Mouse (Mus musculus) midbrain, postnatal 0 days (tissue): Measurements from ENCODE around the gene Slc39a5. TPM values are rescaled to one million over a fixed set of nuclear protein-coding genes. Genes with fewer than 3 reads are reported as not detected.
A peak's percentile ranks its signal among the peaks of the same experiment; 100 is the strongest.

Experiments
- ATAC-seq: fragments of 200-750 bp; cut with Nextera tagmentation; 2 replicates; pipeline ENCODE4 v1.8.0; 2017; ENCODE audit warnings: moderate number of reproducible peaks, mild to moderate bottlenecking, moderate TSS enrichment, moderate library complexity; ENCODE audit not compliant: low FRiP score
- DNase-seq: peaks from one replicate; pipeline ENCODE4 v3.0.0-alpha.2; 2015; ENCODE audit warnings: low spot score
- H3K27ac ChIP-seq: fragments of 300-500 bp; sonication (generic); 2 replicates; pipeline ENCODE4 v1.5.1; 2014; ENCODE audit warnings: low read depth, mild to moderate bottlenecking, low read length, mixed read lengths
- H3K27me3 ChIP-seq: fragments of 300-500 bp; sonication (generic); 2 replicates; pipeline ENCODE4 v1.6.1; 2014; ENCODE audit warnings: low read length, control low read depth, mixed read lengths; ENCODE audit not compliant: insufficient read depth
- H3K36me3 ChIP-seq: fragments of 300-500 bp; sonication (generic); 2 replicates; pipeline ENCODE4 v1.6.1; 2014; ENCODE audit warnings: low read length, control low read depth, mixed read lengths; ENCODE audit not compliant: insufficient read depth
- H3K4me1 ChIP-seq: fragments of 300-500 bp; sonication (generic); 2 replicates; pipeline ENCODE4 v1.6.1; 2014; ENCODE audit warnings: mild to moderate bottlenecking, control low read depth, antibody characterized with exemption, low read length, mixed read lengths; ENCODE audit not compliant: insufficient read depth
- H3K4me2 ChIP-seq: fragments of 300-500 bp; sonication (generic); 2 replicates; pipeline ENCODE4 v1.6.1; 2014; ENCODE audit warnings: low read depth, mild to moderate bottlenecking, low read length, mixed read lengths; ENCODE audit not compliant: poor library complexity, severe bottlenecking
- H3K4me3 ChIP-seq: fragments of 300-500 bp; sonication (generic); 2 replicates; pipeline ENCODE4 v1.5.1; 2014; ENCODE audit warnings: low read depth, mild to moderate bottlenecking, low read length, moderate library complexity
- H3K9ac ChIP-seq: fragments of 300-500 bp; sonication (generic); replicated peaks from 2 replicates; pipeline ENCODE4 v1.6.1; 2014; ENCODE audit warnings: mild to moderate bottlenecking, low read length, moderate library complexity, mixed read lengths; ENCODE audit not compliant: poor library complexity, severe bottlenecking
- H3K9me3 ChIP-seq: fragments of 300-500 bp; sonication (generic); 2 replicates; pipeline ENCODE4 v1.6.1; 2016; ENCODE audit warnings: low read length, control low read depth
- CTCF ChIP-seq: IDR thresholded peaks from 2 replicates; pipeline ENCODE4 v1.5.1; 2016; ENCODE audit warnings: antibody characterized with exemption, mild to moderate bottlenecking
- WGBS: fragments of 180-500 bp; shearing (Covaris S2); extraction: QIAGEN DNeasy Blood & Tissue Kit; methylation state at CpG from one replicate; pipeline ENCODE4 v1.1.7; 2014; 5-methylcytosine and 5-hydroxymethylcytosine counted together
- polyA plus RNA-seq: library from polyadenylated mRNA; unstranded; fragments of >200 nt; fragmentation: Nextera tagmentation; extraction: Ambion mirVana; gene quantifications from 2 replicates; pipeline ENCODE4 v1.2.1, GENCODE M21; 2015
- total RNA-seq: library from RNA; depleted of rRNA; stranded (reverse); fragments of >200 nt; gene quantifications from 2 replicates; pipeline ENCODE4 v1.2.3, GENCODE M21; 2014

Gene Slc39a5
- total and polyA plus RNA-seq, 2 experiments from 2014 or later, result 0.16 to 0.27 TPM

DNA sequence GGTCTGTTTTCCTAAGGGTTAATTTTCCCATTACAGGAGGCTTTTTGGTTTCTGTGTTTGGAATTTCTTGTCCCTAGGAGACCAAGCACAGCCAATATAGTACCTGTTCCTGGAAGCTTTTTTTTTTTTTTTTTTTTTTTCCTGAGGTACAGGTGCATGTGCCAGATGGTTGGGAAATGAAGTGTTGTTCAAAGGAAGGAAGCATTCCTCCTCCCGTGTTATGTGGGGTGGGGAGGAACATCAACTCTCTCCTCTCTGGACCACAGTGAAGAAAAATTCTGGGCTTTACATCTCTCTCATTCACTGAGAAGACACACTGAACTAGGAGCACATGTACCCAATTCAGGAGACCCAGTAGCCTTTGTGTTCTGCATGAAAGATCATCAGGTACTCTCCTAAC lies 12.0 kb upstream of the Slc39a5 start:
- peaks cover 19% of the 10 kb centered on the region for H3K4me1 ChIP-seq
- TF ChIP-seq CTCF, result no peak
- H3K9me3 ChIP-seq, result no peaks in the 10 kb centered on the region
- H3K27ac ChIP-seq, result no peak overlapping the region
- peak overlapping the region; percentile 74; the same call in 1 of the 2 replicates for H3K4me3 ChIP-seq
- peak overlapping the region; percentile 95 for H3K4me2 ChIP-seq
- ATAC-seq, result no peak
- DNase-seq, result no peak
- no peaks in the 10 kb centered on the region for H3K27me3 ChIP-seq
- H3K36me3 ChIP-seq, result peaks cover 5% of the 10 kb centered on the region
- WGBS, result 76% methylated on average over 1 of the region's 1 CpGs
- H3K9ac ChIP-seq, result no peak overlapping the region

DNA sequence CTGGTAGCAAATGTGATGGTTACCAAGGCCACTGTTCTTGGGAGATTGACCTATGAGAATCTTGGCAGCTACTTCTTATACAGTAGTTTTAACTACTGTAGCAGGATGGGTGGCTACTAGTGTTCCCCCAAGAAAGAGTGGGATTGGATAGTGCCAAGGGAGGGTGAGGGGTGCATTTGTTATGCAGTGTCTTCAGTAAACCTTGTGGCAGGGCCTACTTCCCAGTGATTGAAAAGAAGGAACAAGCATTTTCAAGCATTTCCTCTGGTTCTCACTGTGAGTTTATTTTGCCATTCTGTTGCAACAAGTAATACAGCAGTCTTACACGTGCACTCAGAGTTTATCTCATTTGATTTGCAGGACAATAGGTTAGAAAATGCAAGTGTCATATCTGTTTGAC lies 11.5 kb upstream of the Slc39a5 start:
- DNase-seq, result no peak
- H3K9ac ChIP-seq, result peak overlapping the region; percentile 86
- no peaks in the 10 kb centered on the region for H3K9me3 ChIP-seq
- TF ChIP-seq CTCF, result no peak
- 38% methylated on average over 1 of the region's 1 CpGs for WGBS
- peaks cover 8% of the 10 kb centered on the region for H3K36me3 ChIP-seq
- no peak for ATAC-seq
- H3K4me2 ChIP-seq, result peak overlapping the region; percentile 95
- no peaks in the 10 kb centered on the region for H3K27me3 ChIP-seq
- peak overlapping the region; percentile 74 for H3K4me3 ChIP-seq
- H3K27ac ChIP-seq, result peak overlapping the region; percentile 94
- peaks cover 20% of the 10 kb centered on the region for H3K4me1 ChIP-seq

DNA sequence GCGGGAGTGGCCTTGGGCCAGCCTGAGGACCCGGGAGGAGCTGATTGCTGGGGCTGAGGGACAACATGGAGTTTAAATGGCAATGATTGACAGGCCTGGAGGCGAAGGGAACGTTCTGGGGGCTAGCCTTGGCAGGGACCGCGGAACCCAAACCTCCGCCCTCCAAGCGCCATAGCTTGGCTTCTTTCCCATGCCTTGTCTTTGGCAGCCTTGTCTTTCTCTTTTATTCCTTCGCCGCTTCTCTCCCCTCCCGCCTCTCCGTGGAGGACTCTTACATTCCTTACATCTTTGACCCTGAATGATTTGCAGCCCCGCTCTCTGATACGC lies 11.0 kb upstream of the Slc39a5 start:
- H3K4me1 ChIP-seq, result peaks cover 20% of the 10 kb centered on the region

DNA sequence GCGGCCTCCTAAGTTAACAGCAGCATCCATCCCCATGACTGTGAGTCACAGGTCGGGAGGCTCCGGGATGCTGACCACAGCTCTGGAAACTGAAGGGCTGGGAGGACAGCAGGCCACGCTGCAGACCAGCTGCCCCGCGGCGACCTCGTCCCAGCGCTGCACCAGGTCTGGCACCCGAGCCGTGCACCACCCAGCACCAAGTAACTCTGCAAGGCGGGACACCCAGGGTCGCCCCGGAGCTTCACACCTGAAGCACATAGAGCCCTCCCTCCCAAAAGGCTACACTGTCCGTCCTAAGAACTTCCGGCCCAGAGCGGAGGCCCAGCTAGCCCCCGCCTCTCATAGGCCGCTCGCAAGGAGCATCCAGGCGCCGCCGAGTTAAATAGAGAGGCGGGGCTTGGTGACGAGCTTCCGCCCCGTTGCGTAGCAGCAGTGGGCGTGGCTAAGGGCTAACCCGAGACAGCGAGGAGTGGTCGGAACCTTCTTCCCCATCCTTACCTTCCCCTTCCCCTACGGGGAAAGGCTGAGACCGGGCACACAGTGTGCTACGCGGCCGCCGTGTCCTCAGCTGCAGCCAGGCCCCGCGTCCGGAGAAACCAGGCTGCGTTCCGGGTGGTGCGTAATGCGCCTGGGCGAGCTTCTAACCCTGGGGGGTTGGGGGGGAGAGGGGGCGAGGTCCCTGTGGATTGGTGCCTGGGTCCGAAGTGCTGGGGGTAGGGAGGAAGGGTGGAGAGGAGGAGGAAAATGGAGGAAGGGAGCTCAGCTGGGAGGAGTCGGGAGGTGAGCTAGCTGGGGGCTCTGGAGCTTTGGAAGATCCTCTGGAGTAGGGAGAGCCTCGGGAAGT lies 10.4 kb upstream of the Slc39a5 start, which contains the start of the genes Nabp2 and Rnf41:
TSS of gene Nabp2 (minus strand) at position 282 of the 844 bp plus-strand sequence.
TSS of gene Rnf41 (plus strand) at position 447 of the 844 bp plus-strand sequence.
- no peaks in the 10 kb centered on the region for H3K9me3 ChIP-seq
- WGBS, result under 1% methylated on average over 50 of the region's 50 CpGs
- DNase-seq (peak; percentile 99), ATAC-seq (peak; percentile 90)
- H3K9ac ChIP-seq, result peak within 1 kb of the TSS; percentile 86
- no peak for TF ChIP-seq CTCF
- H3K4me2 ChIP-seq, result peak within 1 kb of the TSS; percentile 95
- peak within 1 kb of the TSS; percentile 94 for H3K27ac ChIP-seq
- peaks cover 20% of the 10 kb centered on the region for H3K4me1 ChIP-seq
- H3K4me3 ChIP-seq, result peak within 1 kb of the TSS; percentile 74
- no peaks in the 10 kb centered on the region for H3K27me3 ChIP-seq
- peaks cover 3% of the 10 kb centered on the region; the same call in 1 of the 2 replicates for H3K36me3 ChIP-seq

More for the DNA sequence above, 11.0 kb upstream of the Slc39a5 start:
- H3K27ac ChIP-seq, result peak overlapping the region; percentile 94
- H3K9me3 ChIP-seq, result no peaks in the 10 kb centered on the region
- DNase-seq (peak; percentile 66), ATAC-seq (no peak; the same call in 1 of the 2 replicates)
- TF ChIP-seq CTCF, result no peak
- H3K9ac ChIP-seq, result peak overlapping the region; percentile 86
- peak overlapping the region; percentile 74 for H3K4me3 ChIP-seq
- no peaks in the 10 kb centered on the region for H3K27me3 ChIP-seq
- H3K4me2 ChIP-seq, result peak overlapping the region; percentile 95
- 0% methylated on average over 14 of the region's 14 CpGs for WGBS
- peaks cover 8% of the 10 kb centered on the region for H3K36me3 ChIP-seq

DNA sequence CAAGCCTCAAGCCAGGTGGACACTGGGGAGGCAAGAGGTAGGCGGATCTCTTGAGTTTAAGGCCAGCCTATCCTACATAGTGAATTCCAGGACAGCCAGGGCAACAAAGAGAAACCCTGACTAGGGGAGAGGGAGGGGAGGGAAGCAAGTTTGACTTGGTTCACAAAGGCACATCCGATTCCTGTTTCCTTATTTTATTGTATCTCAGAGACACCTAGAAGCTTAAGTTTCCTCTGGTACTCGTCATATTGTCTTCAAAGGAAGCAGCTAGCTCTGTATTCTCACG lies 9.5 kb upstream of the Slc39a5 start:
- TF ChIP-seq CTCF, result no peak
- ATAC-seq (no peak), DNase-seq (no peak)
- peak overlapping the region; percentile 94; the same call in 1 of the 2 replicates for H3K27ac ChIP-seq
- peak overlapping the region; percentile 95 for H3K4me2 ChIP-seq
- H3K4me1 ChIP-seq, result peaks cover 20% of the 10 kb centered on the region
- H3K9me3 ChIP-seq, result no peaks in the 10 kb centered on the region
- H3K9ac ChIP-seq, result peak overlapping the region; percentile 86; the same call in 1 of the 2 replicates
- 19% methylated on average over 4 of the region's 4 CpGs for WGBS
- peak overlapping the region; percentile 74 for H3K4me3 ChIP-seq
- H3K36me3 ChIP-seq, result peaks cover 7% of the 10 kb centered on the region
- H3K27me3 ChIP-seq, result no peaks in the 10 kb centered on the region
